Mouse (Mus musculus): Measurements from ENCODE around the gene Gnb3. TPM values are rescaled to one million over a fixed set of nuclear protein-coding genes. Genes with fewer than 3 reads are reported as not detected.

The Gnb3 gene
- polyA plus RNA-seq, 2 experiments from 2014 or later, result 0.19 TPM; not detected in 1

GRCm38 (mm10) chr6:124796200-124796599 is 43.9 kb downstream of the Gnb3 start:
- no peak for ATAC-seq

GRCm38 (mm10) chr6:124795781-124796180 is 44.3 kb downstream of the Gnb3 start:
- ATAC-seq, result no peak

GRCm38 (mm10) chr6:124791911-124792310 is 48.2 kb downstream of the Gnb3 start:
- ATAC-seq, result no peak

GRCm38 (mm10) chr6:124790121-124790520 is 50.0 kb downstream of the Gnb3 start:
- ATAC-seq, result no peak

- no peak for ATAC-seq
These were observed 50.6 kb downstream of the Gnb3 start for GRCm38 (mm10) chr6:124789519-124789918.

GRCm38 (mm10) chr6:124787722-124788121 is 52.4 kb downstream of the Gnb3 start:
- ATAC-seq, result no peak

- no peak for ATAC-seq
These were observed 53.2 kb downstream of the Gnb3 start for GRCm38 (mm10) chr6:124786756-124787420.

Other genes with a start within 250 kb of the Gnb3 start
- gene C1s2, start 204.2 kb downstream of the Gnb3 start, polyA plus RNA-seq (2017; shearing (Covaris generic)), result not detected
- gene Lpcat3, start 177.2 kb downstream of the Gnb3 start, polyA plus RNA-seq (2017; shearing (Covaris generic)), result 10 to 100 TPM; 24.3 to 25.9 TPM
- 100 to 1,000 TPM; 401 to 440 TPM for gene Emg1, start 128.1 kb downstream of the Gnb3 start, polyA plus RNA-seq (2017; shearing (Covaris generic))
- gene Phb2, start 127.9 kb downstream of the Gnb3 start, polyA plus RNA-seq (2017; shearing (Covaris generic)), result 10 to 100 TPM; 72.2 to 87.3 TPM
- gene Ptpn6, start 101.6 kb downstream of the Gnb3 start, polyA plus RNA-seq (2017; shearing (Covaris generic)), result 100 to 1,000 TPM; 138 to 144 TPM
- gene Grcc10, start 98.9 kb downstream of the Gnb3 start, polyA plus RNA-seq (2017; shearing (Covaris generic)), result 100 to 1,000 TPM; 529 to 630 TPM
- gene Gm45234, start 84.3 kb downstream of the Gnb3 start, polyA plus RNA-seq (2017; shearing (Covaris generic)), result not detected
- 1 to 10 TPM; 3.3 to 5.7 TPM for gene Atn1, start 83.8 kb downstream of the Gnb3 start, polyA plus RNA-seq (2017; shearing (Covaris generic))
- 1 to 10 TPM; 4.4 to 4.7 TPM for gene Eno2, start 70.6 kb downstream of the Gnb3 start, polyA plus RNA-seq (2017; shearing (Covaris generic))
- gene Lrrc23, start 60.5 kb downstream of the Gnb3 start, polyA plus RNA-seq (2017; shearing (Covaris generic)), result under 1 TPM; 0.61 to 0.73 TPM
- gene Spsb2, start 31.6 kb downstream of the Gnb3 start, polyA plus RNA-seq (2017; shearing (Covaris generic)), result 1 to 10 TPM; 1.5 to 2.1 TPM
- 10 to 100 TPM; 68.9 to 93.3 TPM for gene Tpi1, start 26.0 kb downstream of the Gnb3 start, polyA plus RNA-seq (2017; shearing (Covaris generic))
- 10 to 100 TPM; 58.3 to 86.0 TPM for gene Usp5, start 10.8 kb downstream of the Gnb3 start, polyA plus RNA-seq (2017; shearing (Covaris generic))
- gene Cdca3, start 10.7 kb downstream of the Gnb3 start, polyA plus RNA-seq (2017; shearing (Covaris generic)), result 10 to 100 TPM; 43.4 to 57.7 TPM
- not detected for gene P3h3, start 17.5 kb upstream of the Gnb3 start, polyA plus RNA-seq (2017; shearing (Covaris generic))
- under 1 TPM in 1 of 2 experiments, not detected in 1; 0.21 TPM for gene Gpr162, start 23.7 kb upstream of the Gnb3 start, polyA plus RNA-seq (2017; shearing (Covaris generic))
- 100 to 1,000 TPM; 240 to 401 TPM for gene Cd4, start 47.9 kb upstream of the Gnb3 start, polyA plus RNA-seq (2017; shearing (Covaris generic))
- gene Lag3, start 71.4 kb upstream of the Gnb3 start, polyA plus RNA-seq (2017; shearing (Covaris generic)), result 10 to 100 TPM; 23.5 to 30.2 TPM
- gene Ptms, start 79.8 kb upstream of the Gnb3 start, polyA plus RNA-seq (2017; shearing (Covaris generic)), result 10 to 100 TPM; 12.0 to 12.8 TPM
- 10 to 100 TPM; 46.7 to 70.4 TPM for gene Mlf2, start 91.1 kb upstream of the Gnb3 start, polyA plus RNA-seq (2017; shearing (Covaris generic))
- gene Cops7a, start 125.3 kb upstream of the Gnb3 start, polyA plus RNA-seq (2017; shearing (Covaris generic)), result 10 to 100 TPM; 45.9 to 51.2 TPM
- not detected for gene Pianp, start 156.4 kb upstream of the Gnb3 start, polyA plus RNA-seq (2017; shearing (Covaris generic))
- 1 to 10 TPM; 4.3 to 5.2 TPM for gene Zfp384, start 168.9 kb upstream of the Gnb3 start, polyA plus RNA-seq (2017; shearing (Covaris generic))
- 10 to 100 TPM; 41.5 to 48.1 TPM for gene Ing4, start 199.5 kb upstream of the Gnb3 start, polyA plus RNA-seq (2017; shearing (Covaris generic))
- 1 to 10 TPM; 8.1 to 9.7 TPM for gene Acrbp, start 209.4 kb upstream of the Gnb3 start, polyA plus RNA-seq (2017; shearing (Covaris generic))
- 1 to 10 TPM; 8.6 to 9.5 TPM for gene Lpar5, start 227.6 kb upstream of the Gnb3 start, polyA plus RNA-seq (2017; shearing (Covaris generic))